Mouse (Mus musculus) layer of hippocampus, postnatal 25 days (tissue): ENCODE results near the gene Selenos. TPM values are rescaled to one million over a fixed set of nuclear protein-coding genes. Genes with fewer than 3 reads are reported as not detected.

Source experiments
- DNase-seq, 2 experiments: peaks; one replicate each; pipeline ENCODE4 v3.0.0; 2022; ENCODE audit warnings: mixed read lengths in 2 of 2, low spot score in 1 of 2; ENCODE audit errors: extremely low spot score in 1 of 2
- total RNA-seq, 2 experiments: library from RNA; stranded (reverse); gene quantifications; 2 replicates each; pipeline ENCODE4 v1.2.3; 2021

The Selenos gene
- total RNA-seq, 2 experiments from 2014 or later = 54.0 to 56.2 TPM

- no peak for DNase-seq
These were observed 37.5 kb downstream of the Selenos start for GRCm38 (mm10) chr7:66116906-66117482.

- no peak for DNase-seq
These were observed 38.6 kb downstream of the Selenos start for GRCm38 (mm10) chr7:66118046-66118445.

- no peak for DNase-seq
These were observed 39.3 kb downstream of the Selenos start for GRCm38 (mm10) chr7:66118796-66119195.

DNA sequence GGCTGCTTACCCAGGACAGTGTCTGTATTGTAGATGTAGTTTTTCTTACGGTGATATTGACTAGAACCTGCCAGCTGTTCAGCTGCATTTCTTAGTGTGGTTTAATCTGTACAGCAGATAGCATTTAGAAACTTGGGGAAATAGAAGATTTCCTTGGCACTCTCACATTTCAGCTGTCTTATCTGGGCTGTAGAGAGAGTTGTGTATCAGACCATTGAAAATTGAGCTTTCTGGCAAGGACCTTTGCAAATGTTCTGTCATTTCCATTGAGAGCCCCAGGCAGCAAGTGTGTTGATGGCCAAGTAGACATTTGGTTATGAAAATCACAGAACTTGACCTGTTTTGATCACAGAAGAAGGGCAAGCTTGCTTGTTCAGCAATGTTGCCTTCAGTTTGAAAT, 40.7 kb downstream of the Selenos start:
- no peak for DNase-seq

DNA sequence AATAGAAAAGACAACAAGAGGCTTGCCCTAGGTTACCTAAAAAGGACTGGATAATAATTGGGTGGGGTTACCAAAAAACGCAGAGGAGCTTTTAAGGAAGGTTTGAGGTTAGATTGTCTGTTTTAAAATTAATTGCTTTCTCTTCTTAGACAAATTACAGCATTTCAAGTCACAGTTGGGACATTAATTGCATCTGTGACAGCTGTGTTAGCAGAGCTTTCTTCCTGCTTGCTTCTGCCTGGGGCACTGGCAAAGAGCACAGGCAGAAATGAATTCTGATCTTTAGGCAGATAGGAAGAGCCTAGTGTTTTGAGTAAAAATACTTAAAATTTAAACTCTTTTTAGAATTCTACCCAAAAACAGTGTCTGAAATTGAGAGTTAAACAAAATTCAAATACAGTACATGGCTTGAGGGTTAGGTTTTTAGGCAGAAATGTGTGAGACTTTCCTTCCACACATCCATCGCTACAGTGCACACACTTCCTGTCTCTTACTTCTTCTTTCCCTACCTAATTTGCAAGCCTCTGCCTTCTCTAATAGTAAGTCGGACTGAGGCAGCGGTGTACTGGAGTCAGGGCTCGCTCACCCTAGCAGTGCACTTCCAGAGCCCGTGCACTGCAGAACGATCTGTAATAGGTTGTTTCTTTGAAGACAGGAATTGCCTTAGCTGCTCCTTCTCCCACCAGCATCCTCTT, 41.4 kb downstream of the Selenos start:
- DNase-seq = no peak

- no peak for DNase-seq
These were observed 45.1 kb downstream of the Selenos start for GRCm38 (mm10) chr7:66124551-66124968.

DNA sequence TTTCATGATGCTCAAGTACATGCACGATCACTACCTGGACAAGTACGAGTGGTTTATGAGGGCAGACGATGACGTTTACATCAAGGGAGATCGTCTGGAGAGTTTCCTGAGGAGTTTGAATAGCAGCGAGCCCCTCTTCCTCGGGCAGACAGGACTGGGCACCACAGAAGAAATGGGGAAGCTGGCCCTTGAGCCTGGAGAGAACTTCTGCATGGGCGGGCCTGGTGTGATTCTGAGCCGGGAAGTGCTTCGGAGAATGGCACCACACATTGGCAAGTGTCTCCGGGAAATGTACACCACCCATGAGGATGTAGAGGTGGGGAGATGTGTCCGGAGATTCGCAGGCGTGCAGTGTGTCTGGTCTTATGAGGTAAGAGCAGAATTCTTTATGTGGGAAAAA, 45.9 kb downstream of the Selenos start:
- no peak for DNase-seq

- no peak for DNase-seq
These were observed 48.6 kb downstream of the Selenos start for GRCm38 (mm10) chr7:66127951-66128645.

GRCm38 (mm10) chr7:66128857-66129256, 49.4 kb downstream of the Selenos start:
- no peak for DNase-seq

GRCm38 (mm10) chr7:66130296-66130695, 50.8 kb downstream of the Selenos start:
- DNase-seq = no peak

GRCm38 (mm10) chr7:66131776-66132421, 52.5 kb downstream of the Selenos start:
- no peak for DNase-seq

DNA sequence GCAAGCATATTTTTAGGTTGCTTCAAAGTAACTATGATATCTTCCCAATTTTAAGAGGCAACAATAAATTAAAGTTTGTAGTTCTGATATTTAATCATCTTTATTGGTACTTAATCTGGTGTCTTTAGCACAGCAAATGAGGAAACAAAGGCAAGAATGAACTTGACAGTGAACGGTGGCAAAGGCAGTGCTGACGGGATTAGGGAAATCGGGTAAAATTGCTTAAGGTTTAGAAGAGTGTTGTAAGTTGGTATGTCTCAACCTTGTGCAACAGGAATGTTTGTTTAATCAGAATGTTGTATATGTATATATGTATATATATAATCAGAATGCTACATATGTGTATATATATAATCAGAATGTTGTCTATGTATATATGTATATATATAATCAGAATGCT, 54.7 kb downstream of the Selenos start:
- DNase-seq = no peak

- DNase-seq = no peak
These were observed 56.2 kb downstream of the Selenos start for GRCm38 (mm10) chr7:66135644-66136043.

- DNase-seq = no peak
These were observed 56.7 kb downstream of the Selenos start for GRCm38 (mm10) chr7:66136187-66136586.

- no peak for DNase-seq
These were observed 57.9 kb downstream of the Selenos start for GRCm38 (mm10) chr7:66137309-66137708.

- no peak for DNase-seq
These were observed 58.9 kb downstream of the Selenos start for GRCm38 (mm10) chr7:66138301-66138700.

- no peak for DNase-seq
These were observed 59.4 kb downstream of the Selenos start for GRCm38 (mm10) chr7:66138878-66139277.
